Mouse (Mus musculus): ENCODE results near the gene Olfr894. TPM values are rescaled to one million over a fixed set of nuclear protein-coding genes. Genes with fewer than 3 reads are reported as not detected.
"Not testable (repeated sequence)": the region's sequence is repeated elsewhere in the genome, so short reads cannot be mapped to it uniquely, and the experiment has no call there.

The Olfr894 gene
- not detected in 2 replicates for total RNA-seq (2021)
- long read RNA-seq, result 0 reads

DNA sequence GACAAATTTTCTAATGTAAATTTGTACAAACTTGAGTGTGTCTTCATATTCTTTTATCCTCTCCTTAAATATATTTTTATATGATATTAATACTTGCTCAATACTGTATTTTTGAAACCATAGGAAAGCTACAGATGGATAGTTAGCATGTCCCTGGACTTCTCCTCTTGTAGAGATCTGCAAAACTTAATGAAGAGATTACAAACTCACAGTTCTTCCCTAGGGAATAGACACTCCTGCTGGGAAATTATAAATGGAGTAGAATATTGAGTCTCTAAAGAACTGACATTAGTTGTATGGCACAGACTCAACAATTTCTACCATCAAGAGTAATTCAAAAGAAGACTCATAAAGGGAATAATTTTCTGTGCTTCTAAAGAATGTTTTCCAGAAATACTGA lies at the start of gene Olfr894:
Olfr894 (plus strand) TSS at position 301 of the 400 bp plus-strand sequence.
- no peak for DNase-seq

DNA sequence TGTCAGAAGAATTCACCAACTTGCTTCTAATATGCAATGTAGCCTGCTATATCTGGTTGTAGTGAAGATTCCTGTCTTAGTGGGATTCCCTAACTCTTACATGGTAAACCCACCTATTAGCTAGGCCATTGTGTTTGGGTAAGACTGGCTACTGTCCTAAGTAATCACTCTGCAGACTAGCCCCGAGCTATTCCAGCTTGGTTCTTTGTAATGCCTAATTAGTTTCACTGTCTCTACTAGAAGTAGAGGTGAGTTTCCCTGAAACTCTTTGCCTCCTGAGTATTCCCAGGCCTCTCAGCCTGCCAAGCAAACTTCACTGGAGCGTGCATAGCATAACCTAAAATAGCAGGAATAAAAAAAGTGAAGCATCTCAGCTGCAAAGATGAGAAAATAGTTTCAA lies 49.5 kb upstream of the Olfr894 start:
- DNase-seq, result not testable (repeated sequence)

DNA sequence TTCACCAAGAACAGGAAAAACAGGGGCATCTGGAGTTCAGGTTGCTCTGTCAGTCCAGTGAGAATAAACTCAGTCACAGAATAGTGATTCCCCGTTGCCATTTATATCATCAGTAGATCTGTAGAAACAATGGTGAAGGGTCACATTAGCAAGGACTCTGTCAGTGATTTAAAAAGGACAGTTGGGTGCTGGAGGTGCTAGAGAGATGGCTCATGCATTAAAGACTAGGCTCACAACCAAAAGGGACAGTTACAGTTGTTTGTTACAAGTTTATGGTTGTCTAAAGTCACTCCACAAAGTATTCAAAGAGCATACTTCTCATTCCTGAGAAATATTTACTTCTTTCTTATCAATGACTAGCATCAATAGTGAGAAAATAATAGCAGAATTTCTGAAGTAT lies 37.1 kb upstream of the Olfr894 start, which contains the start of gene Olfr891:
Olfr891 (minus strand) TSS at position 101 of the 400 bp plus-strand sequence.
- no peak for DNase-seq

DNA sequence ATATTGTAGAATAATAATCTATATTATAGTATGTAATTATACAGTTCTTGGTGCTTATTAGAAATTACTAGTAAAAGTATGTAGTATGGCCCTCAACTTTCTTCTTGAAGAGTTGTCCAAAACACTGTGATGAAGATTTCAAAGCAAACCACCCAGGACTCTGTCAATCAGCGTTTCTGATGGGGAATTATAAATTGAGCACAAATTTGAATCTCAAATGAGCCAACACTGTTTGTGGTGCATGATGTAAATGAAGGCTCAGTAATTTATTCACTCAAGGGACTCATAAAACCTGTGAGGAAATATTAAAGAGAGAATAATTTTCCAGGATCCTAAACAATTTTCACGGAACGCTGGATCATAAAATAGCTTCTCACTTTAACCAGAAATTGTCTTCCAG lies 9.8 kb upstream of the Olfr894 start, which contains the start of gene Olfr893:
Olfr893 (plus strand) TSS at position 301 of the 400 bp plus-strand sequence.
- no peak for DNase-seq

DNA sequence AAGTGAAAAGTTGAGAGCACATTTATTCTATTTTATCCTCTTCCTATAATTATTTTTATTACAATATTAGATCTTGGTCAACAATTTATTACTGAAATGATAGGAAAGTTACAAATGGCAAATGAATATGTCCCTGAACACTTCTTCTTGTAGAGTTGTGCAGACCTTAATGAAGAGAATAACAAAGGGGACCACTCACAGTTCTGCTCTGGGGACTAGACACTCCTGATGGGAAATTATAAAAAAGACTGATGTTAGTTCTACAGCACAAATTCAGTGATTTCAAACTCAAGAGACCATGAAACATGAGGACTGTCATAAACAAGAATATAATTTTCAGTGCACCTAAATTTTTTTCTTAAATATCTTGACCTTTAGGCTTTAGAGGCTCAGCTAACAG lies 34.6 kb downstream of the Olfr894 start, which contains the start of gene Olfr143:
Olfr143 (plus strand) TSS at position 301 of the 400 bp plus-strand sequence.
- DNase-seq, result no peak

DNA sequence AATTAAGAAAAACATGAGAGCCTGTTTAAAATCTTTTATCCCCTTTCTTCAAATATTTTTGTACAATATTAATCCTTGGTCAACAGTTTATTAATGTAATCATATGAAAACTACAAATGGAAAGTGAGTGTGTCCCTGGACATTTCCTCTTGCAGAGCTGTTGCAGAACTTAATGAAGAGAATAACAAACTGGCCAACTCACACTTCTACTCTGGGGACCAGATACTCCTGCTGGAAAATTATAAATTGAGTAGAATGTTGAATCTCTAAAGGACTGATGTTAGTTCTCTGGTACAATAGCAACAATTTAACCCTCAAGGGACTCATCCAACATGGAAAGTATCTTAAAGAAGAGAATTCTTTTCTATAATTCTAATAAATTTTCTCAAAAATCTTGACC lies 49.7 kb downstream of the Olfr894 start, which contains the start of gene Olfr895:
Olfr895 (plus strand) TSS at position 301 of the 400 bp plus-strand sequence.
- DNase-seq, result no peak

Other genes with a start within 250 kb of the Olfr894 start
- gene Olfr881, start 226.2 kb upstream of the Olfr894 start, total RNA-seq (2021), result not detected in 2 replicates
- not detected in 2 replicates for gene Olfr883, start 192.2 kb upstream of the Olfr894 start, total RNA-seq (2021)
- not detected in 2 replicates for gene Olfr884, start 171.5 kb upstream of the Olfr894 start, total RNA-seq (2021)
- gene Olfr885, start 156.7 kb upstream of the Olfr894 start, total RNA-seq (2021), result not detected in 2 replicates
- gene Olfr887, start 134.0 kb upstream of the Olfr894 start, total RNA-seq (2021), result not detected in 2 replicates
- gene Olfr888, start 109.9 kb upstream of the Olfr894 start, total RNA-seq (2021), result not detected in 2 replicates
- gene Olfr889, start 102.9 kb upstream of the Olfr894 start, total RNA-seq (2021), result 0.12 TPM in 1 of 2 replicates, not detected in the other
- gene Olfr890, start 75.5 kb upstream of the Olfr894 start, total RNA-seq (2021), result not detected in 2 replicates
- not detected in 2 replicates for gene Olfr891, start 37.2 kb upstream of the Olfr894 start, total RNA-seq (2021)
- not detected in 2 replicates for gene Olfr893, start 9.7 kb upstream of the Olfr894 start, total RNA-seq (2021)
- not detected in 2 replicates for gene Olfr143, start 34.7 kb downstream of the Olfr894 start, total RNA-seq (2021)
- gene Olfr895, start 49.8 kb downstream of the Olfr894 start, total RNA-seq (2021), result not detected in 2 replicates
- gene Olfr896-ps1, start 73.1 kb downstream of the Olfr894 start, total RNA-seq (2021), result not detected in 2 replicates
- gene Olfr25, start 111.0 kb downstream of the Olfr894 start, total RNA-seq (2021), result not detected in 2 replicates
- gene Olfr898, start 130.4 kb downstream of the Olfr894 start, total RNA-seq (2021), result not detected in 2 replicates
- not detected in 2 replicates for gene Olfr250, start 148.8 kb downstream of the Olfr894 start, total RNA-seq (2021)
- gene Olfr251, start 159.0 kb downstream of the Olfr894 start, total RNA-seq (2021), result not detected in 2 replicates
- not detected in 2 replicates for gene Olfr147, start 183.6 kb downstream of the Olfr894 start, total RNA-seq (2021)
- not detected in 2 replicates for gene Olfr901, start 211.4 kb downstream of the Olfr894 start, total RNA-seq (2021)
- gene Olfr902, start 229.6 kb downstream of the Olfr894 start, total RNA-seq (2021), result not detected in 2 replicates
- gene Olfr904, start 245.1 kb downstream of the Olfr894 start, total RNA-seq (2021), result not detected in 2 replicates

Data from adrenal gland, postnatal 25 days (tissue).